Mouse (Mus musculus) megakaryocyte, embryonic 14.5 days (primary cell): ENCODE data around the gene Cyp4f39.
"Not testable (repeated sequence)": the region's sequence is repeated elsewhere in the genome, so short reads cannot be mapped to it uniquely, and the experiment has no call there.

Experiments used
- FLI1 ChIP-seq: IDR thresholded peaks from 2 replicates; pipeline ENCODE4 v1.6.1; 2012; ENCODE audit warnings: low read length, inconsistent platforms, mixed read lengths
- GATA1 ChIP-seq: IDR thresholded peaks from 3 replicates; pipeline ENCODE4 v1.6.1; 2012; ENCODE audit warnings: mixed read lengths, low read length, inconsistent platforms, borderline replicate concordance

- not testable (repeated sequence) for TF ChIP-seq GATA1, FLI1
Observed at GRCm38 (mm10) chr17:32536051-32536866, 83.7 kb downstream of the Cyp4f39 start, which contains the start of gene Cyp4f16.
